8 mouse cellular contexts compared by ENCODE assay signal in the genomic region with DNA sequence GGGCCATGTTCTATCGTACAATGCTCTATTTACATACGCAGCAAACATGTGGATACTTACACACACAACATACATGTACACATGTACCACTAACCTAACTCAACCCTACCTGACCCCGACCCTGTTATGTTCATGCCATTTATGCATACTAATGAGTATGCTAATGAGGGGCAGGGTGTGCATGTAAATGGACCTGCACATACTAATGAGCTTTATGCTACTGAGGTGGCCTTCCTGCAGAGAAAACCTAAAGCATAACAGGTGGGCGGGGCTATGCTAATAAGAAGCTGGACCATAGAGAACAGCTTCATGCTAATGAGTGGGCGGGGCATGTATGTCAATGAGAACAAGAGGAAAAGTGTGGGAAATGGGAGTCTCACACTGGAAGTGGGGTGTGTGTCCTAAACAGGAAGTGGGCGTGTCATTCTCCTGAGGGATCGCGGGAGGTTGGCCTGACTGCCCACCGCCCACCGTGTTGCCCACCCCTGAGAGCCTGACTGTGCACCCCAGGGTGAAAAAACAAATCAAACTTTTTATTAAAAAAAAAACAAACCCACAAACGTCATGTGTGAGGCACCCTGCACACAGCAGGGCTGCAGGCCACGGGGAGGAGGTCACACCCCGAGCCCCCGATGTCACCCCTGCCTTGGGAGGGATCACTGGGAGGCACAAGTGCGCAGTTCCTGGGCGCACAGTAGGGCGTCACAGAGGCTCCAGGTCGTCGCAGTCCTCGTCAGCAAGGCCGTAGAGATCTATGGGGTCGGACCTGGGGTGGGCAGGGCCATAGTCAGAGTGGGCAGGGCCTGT. TPM values are rescaled to one million over a fixed set of nuclear protein-coding genes. Genes with fewer than 3 reads are reported as not detected.
DNase-seq lines count a peak whose midpoint lies in the region; ATAC-seq and TF ChIP-seq lines count a peak whose summit lies in the region.

A gene (minus strand): TSS at position 803 of the 807 bp plus-strand sequence.

- no peak within 1 kb of the TSS for H3K27ac ChIP-seq in ES-E14 (ENCODE audit: insufficient read depth, low read depth, low read length, poor library complexity, severe bottlenecking)
- H3K27ac ChIP-seq in intestine, postnatal 0 days (ENCODE audit: low read depth, low read length): no peak within 1 kb of the TSS
- no peak within 1 kb of the TSS for H3K27ac ChIP-seq in liver, embryonic 13.5 days
- H3K27ac ChIP-seq in small intestine, adult 2 months (ENCODE audit: insufficient read depth, low read depth, low read length): peak within 1 kb of the TSS; percentile 59

- in situ Hi-C loops in ES-E14 (cut with MboI; ENCODE audit: low sequenced_read_pairs in 2 of 2, unreplicated experiment in 2 of 2): no loop called here

- WGBS in intestine, postnatal 0 days: 98% methylated on average over 22 of the region's 22 CpGs
- WGBS in liver, embryonic 13.5 days (ENCODE audit: insufficient replicate concordance): 83% methylated on average over 22 of the region's 22 CpGs
- WGBS in small intestine, adult 2 months: 97% methylated on average over 22 of the region's 22 CpGs

- peak; percentile 20; the same call in 1 of the 2 replicates for ATAC-seq in cerebellum, adult (ENCODE audit: insufficient number of reproducible peaks, low FRiP score, low TSS enrichment)
- peak; percentile 55 for ATAC-seq in intestine, postnatal 0 days
- ATAC-seq in liver, embryonic 13.5 days (ENCODE audit: low read depth): 0 out of 2 replicates have a peak, but pooled peaks have one; percentile 29

- H3K4me2 ChIP-seq in intestine, postnatal 0 days (replicated peaks; ENCODE audit: low read depth): no peak within 1 kb of the TSS
- no peak within 1 kb of the TSS for H3K4me2 ChIP-seq in liver, embryonic 13.5 days

- peaks cover 2% of the 10 kb centered on the region; the same call in 1 of the 2 replicates for H3K9me3 ChIP-seq in ES-E14 (ENCODE audit: control insufficient read depth, insufficient read depth, low read depth, low read length)
- no peaks in the 10 kb centered on the region for H3K9me3 ChIP-seq in intestine, postnatal 0 days (ENCODE audit: control insufficient read depth)
- peaks cover 6% of the 10 kb centered on the region; the same call in 1 of the 2 replicates for H3K9me3 ChIP-seq in liver, embryonic 13.5 days (replicated peaks)

- TF ChIP-seq CTCF in intestine, postnatal 0 days (IDR thresholded peaks at IDR 0.05; ENCODE audit: low read depth): no peak
- no peak for TF ChIP-seq CTCF in small intestine, adult 2 months (IDR thresholded peaks at IDR 0.05; ENCODE audit: extremely low read depth, insufficient read length, insufficient replicate concordance, low read depth, low read length)

- H3K27me3 ChIP-seq in intestine, postnatal 0 days (replicated peaks; ENCODE audit: control insufficient read depth, insufficient read depth, low read length): no peaks in the 10 kb centered on the region
- H3K27me3 ChIP-seq in liver, embryonic 13.5 days: no peaks in the 10 kb centered on the region
- no peaks in the 10 kb centered on the region for H3K27me3 ChIP-seq in small intestine, adult 2 months (ENCODE audit: control insufficient read depth, insufficient read depth, low read length)

- no peak within 1 kb of the TSS for H3K9ac ChIP-seq in ES-E14 (ENCODE audit: insufficient read depth, low read depth, low read length, poor library complexity, severe bottlenecking)
- H3K9ac ChIP-seq in intestine, postnatal 0 days (ENCODE audit: low read depth, low read length): no peak within 1 kb of the TSS
- no peak within 1 kb of the TSS for H3K9ac ChIP-seq in liver, embryonic 13.5 days

- H3K4me1 ChIP-seq in ES-E14 (ENCODE audit: control insufficient read depth in 2 of 2, insufficient read depth in 2 of 2, low read length in 2 of 2, poor library complexity in 1 of 2): no peaks in the 10 kb centered on the region
- no peaks in the 10 kb centered on the region for H3K4me1 ChIP-seq in intestine, postnatal 0 days (replicated peaks; ENCODE audit: control insufficient read depth, insufficient read depth, low read length)
- H3K4me1 ChIP-seq in liver, embryonic 13.5 days (replicated peaks): no peaks in the 10 kb centered on the region
- H3K4me1 ChIP-seq in small intestine, adult 2 months (ENCODE audit: control insufficient read depth, insufficient read depth, insufficient read length, low read length): no peaks in the 10 kb centered on the region

- DNase-seq in cerebellum, postnatal 4 days (ENCODE audit: low spot score in 2 of 2): no peak
- DNase-seq in ES-E14 (ENCODE audit: low read depth, low spot score): no peak
- DNase-seq in cerebellum, adult 9-11 months: peak; percentile 53
- peak in 1 of 2 experiments; percentile 4 for DNase-seq in heart, adult 18-20 months
- DNase-seq in liver, embryonic 13.5 days: no peak

- no peak for TF ChIP-seq POLR2A in small intestine, adult 2 months (IDR thresholded peaks at IDR 0.05; ENCODE audit: low read depth, low read length)

- no peak within 1 kb of the TSS for H3K4me3 ChIP-seq in ES-E14 (ENCODE audit: insufficient read depth in 1 of 2, low read depth in 1 of 2, low read length in 2 of 2, poor library complexity in 1 of 2, severe bottlenecking in 1 of 2)
- no peak within 1 kb of the TSS for H3K4me3 ChIP-seq in intestine, postnatal 0 days (ENCODE audit: low read depth, low read length)
- H3K4me3 ChIP-seq in liver, embryonic 13.5 days (replicated peaks): no peak within 1 kb of the TSS
- H3K4me3 ChIP-seq in small intestine, adult 2 months (ENCODE audit: low read depth, low read length): no peak within 1 kb of the TSS

- peaks cover 13% of the 10 kb centered on the region for H3K36me3 ChIP-seq in ES-E14 (ENCODE audit: control insufficient read depth, insufficient read depth, low read length, poor library complexity, severe bottlenecking)
- H3K36me3 ChIP-seq in intestine, postnatal 0 days (ENCODE audit: control insufficient read depth, insufficient read depth): peaks cover 8% of the 10 kb centered on the region
- peaks cover 13% of the 10 kb centered on the region for H3K36me3 ChIP-seq in liver, embryonic 13.5 days
- H3K36me3 ChIP-seq in small intestine, adult 2 months (ENCODE audit: control insufficient read depth, insufficient read depth, low read length): peaks cover 6% of the 10 kb centered on the region

TF ChIP-seq in ES-E14, 5 proteins besides CTCF, POLR2A, EP300 and RAD21:
- TF ChIP-seq MAFK (IDR thresholded peaks at IDR 0.05; ENCODE audit: insufficient read depth, low read depth, low read length) (no peak), ZNF384 (IDR thresholded peaks at IDR 0.05; ENCODE audit: low read depth, low read length) (no peak), ZC3H11A (IDR thresholded peaks at IDR 0.05; ENCODE audit: borderline replicate concordance, low read depth, low read length) (no peak), HCFC1 (IDR thresholded peaks at IDR 0.05; ENCODE audit: borderline replicate concordance, insufficient read depth, low read length) (no peak)
TF ChIP-seq in ES-E14: peak in this region for 0.

RNA-seq across cellular contexts. Expression of the gene that starts here (rescaled TPM):
- total RNA-seq in ES-E14 (2012; rRNA removed): 35.2 and 50.6 TPM in 2 replicates
- total RNA-seq in heart, adult 18-20 months (2021): 10 to 100 TPM; 93.9 to 96.1 TPM
- polyA plus RNA-seq in intestine, postnatal 0 days (2015; fragmentation: Nextera tagmentation; extraction: Ambion mirVana): 93.5 and 105 TPM in 2 replicates
- polyA plus RNA-seq in liver, embryonic 13.5 days (2015; fragmentation: Nextera tagmentation; extraction: Ambion mirVana): 33.3 TPM in 2 replicates
- polyA plus RNA-seq in small intestine, adult 2 months (2012; rRNA removed): 178 and 342 TPM in 2 replicates
